Mouse (Mus musculus) midbrain, embryonic 14.5 days (tissue): ENCODE measurements at regions not wholly inside any gene's neighbourhood (a gene's known extent, or its start where the extent isn't known, plus 50 kb on each side); places are given as distances from the start of the nearest gene placed in this dataset.

Experiments
- ATAC-seq: fragments of 200-750 bp; cut with Nextera tagmentation; 2 replicates; pipeline ENCODE4 v1.8.0; 2017; ENCODE audit warnings: moderate number of reproducible peaks, moderate library complexity; ENCODE audit not compliant: low FRiP score, low TSS enrichment
- DNase-seq: peaks from one replicate; pipeline ENCODE4 v3.0.0-alpha.2; 2015
- H3K27ac ChIP-seq: fragments of 300-500 bp; sonication (generic); replicated peaks from 2 replicates; pipeline ENCODE4 v1.5.1; 2014; ENCODE audit warnings: mild to moderate bottlenecking, low read depth, low read length, moderate library complexity
- H3K27me3 ChIP-seq: fragments of 300-500 bp; sonication (generic); 2 replicates; pipeline ENCODE4 v1.6.1; 2014; ENCODE audit warnings: low read length, control low read depth, mixed read lengths; ENCODE audit not compliant: control insufficient read depth, insufficient read depth
- H3K36me3 ChIP-seq: fragments of 300-500 bp; sonication (generic); 2 replicates; pipeline ENCODE4 v1.6.1; 2014; ENCODE audit warnings: low read length, control low read depth; ENCODE audit not compliant: control insufficient read depth, insufficient read depth
- H3K4me1 ChIP-seq: fragments of 300-500 bp; sonication (generic); 2 replicates; pipeline ENCODE4 v1.6.1; 2014; ENCODE audit warnings: mild to moderate bottlenecking, antibody characterized with exemption, low read length, control low read depth; ENCODE audit not compliant: control insufficient read depth, insufficient read depth
- H3K4me2 ChIP-seq: fragments of 300-500 bp; sonication (generic); 2 replicates; pipeline ENCODE4 v1.6.1; 2014; ENCODE audit warnings: mild to moderate bottlenecking, low read length, moderate library complexity
- H3K4me3 ChIP-seq: fragments of 300-500 bp; sonication (generic); replicated peaks from 2 replicates; pipeline ENCODE4 v1.5.1; 2014; ENCODE audit warnings: low read depth, low read length
- H3K9ac ChIP-seq: fragments of 300-500 bp; sonication (generic); replicated peaks from 2 replicates; pipeline ENCODE4 v1.6.1; 2014; ENCODE audit warnings: mild to moderate bottlenecking, low read length, moderate library complexity
- H3K9me3 ChIP-seq: fragments of 300-500 bp; sonication (generic); 2 replicates; pipeline ENCODE4 v1.6.1; 2016; ENCODE audit warnings: low read length, control low read depth, mixed read lengths; ENCODE audit not compliant: control insufficient read depth
- WGBS: fragments of 180-500 bp; shearing (Covaris S2); extraction: QIAGEN DNeasy Blood & Tissue Kit; methylation state at CpG from one replicate; pipeline ENCODE4 v1.1.7; 2014; 5-methylcytosine and 5-hydroxymethylcytosine counted together

DNA sequence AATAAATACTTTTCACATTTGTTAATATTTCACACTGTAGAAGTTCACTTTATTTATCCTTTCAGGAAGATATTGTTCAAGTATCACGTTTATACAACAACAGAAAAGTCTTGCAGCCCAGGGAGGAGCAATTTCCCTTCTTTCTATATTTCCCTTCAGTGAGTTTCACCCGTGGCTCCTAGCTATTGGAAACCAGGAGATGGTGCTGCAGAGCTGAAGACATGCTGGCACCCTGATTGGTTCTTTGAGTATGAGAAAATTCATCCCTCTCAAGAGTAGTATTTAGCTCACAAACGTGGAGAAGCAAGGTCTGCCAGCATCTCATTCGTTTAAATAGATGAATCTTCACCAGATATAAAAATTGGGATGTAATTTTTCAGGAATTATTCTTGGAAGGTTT is 85.9 kb upstream of the Rxylt1 start:
- WGBS = 41% methylated on average over 4 of the region's 4 CpGs
- Histone ChIP-seq H3K4me1 (no peaks in the 10 kb centered on the region), H3K4me2 (no peak overlapping the region), H3K9me3 (no peaks in the 10 kb centered on the region), H3K9ac (no peak overlapping the region), H3K27me3 (no peaks in the 10 kb centered on the region), H3K36me3 (no peaks in the 10 kb centered on the region), H3K4me3 (no peak overlapping the region), H3K27ac (no peak overlapping the region)
- no peak for ATAC-seq
- DNase-seq = peak; percentile 53

DNA sequence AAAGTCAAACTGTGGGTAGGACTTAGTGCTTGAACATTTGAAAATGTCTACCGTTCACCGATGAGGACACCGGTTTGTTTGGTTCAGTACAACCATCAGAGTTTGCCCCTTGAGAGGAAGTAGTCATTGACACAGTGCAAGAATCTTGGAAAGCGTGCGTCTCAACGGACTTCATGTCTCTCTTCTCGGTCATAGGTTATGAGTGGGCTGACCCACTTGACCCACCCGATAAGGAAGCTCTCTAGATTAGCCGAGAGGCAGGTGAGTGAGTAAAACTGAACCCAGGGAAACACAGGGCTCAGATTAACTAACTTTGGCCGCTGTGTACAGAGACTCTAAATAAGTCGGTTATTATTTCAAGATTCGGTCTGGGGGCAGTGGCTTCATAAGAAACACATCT is 51.9 kb upstream of the Rxylt1 start:
- WGBS = 96% methylated on average over 12 of the region's 12 CpGs
- no peak overlapping the region for H3K4me3 ChIP-seq
- DNase-seq (no peak), ATAC-seq (no peak)
- no peaks in the 10 kb centered on the region for H3K9me3 ChIP-seq
- H3K27ac ChIP-seq = no peak overlapping the region
- H3K27me3 ChIP-seq = no peaks in the 10 kb centered on the region
- H3K4me2 ChIP-seq = no peak overlapping the region
- no peaks in the 10 kb centered on the region for H3K36me3 ChIP-seq
- H3K9ac ChIP-seq = no peak overlapping the region
- H3K4me1 ChIP-seq = no peaks in the 10 kb centered on the region

DNA sequence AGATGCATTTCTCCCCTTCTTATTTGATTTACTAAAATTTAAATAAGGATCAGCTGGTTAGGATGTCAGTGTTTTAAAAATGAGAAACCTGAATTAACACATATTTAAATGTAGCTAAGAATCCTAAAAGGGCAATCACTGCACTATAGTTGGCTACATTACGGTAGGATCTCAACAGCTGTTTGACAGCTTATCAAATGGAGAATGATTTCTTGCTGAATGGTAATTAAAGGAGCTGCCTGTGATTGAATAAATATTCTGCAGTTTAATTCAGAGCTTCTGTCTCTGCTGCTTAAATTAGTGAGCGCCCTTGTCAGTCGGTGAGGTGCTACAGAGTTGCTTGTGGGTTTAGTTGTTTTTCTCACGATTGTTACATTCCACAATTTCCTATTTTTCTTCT is 51.4 kb upstream of the Rxylt1 start:
- ATAC-seq = no peak

More for the DNA sequence above, 51.4 kb upstream of the Rxylt1 start:
- Histone ChIP-seq H3K4me3 (no peak overlapping the region), H3K36me3 (no peaks in the 10 kb centered on the region), H3K9ac (no peak overlapping the region), H3K4me1 (no peaks in the 10 kb centered on the region), H3K9me3 (no peaks in the 10 kb centered on the region), H3K4me2 (no peak overlapping the region), H3K27ac (no peak overlapping the region), H3K27me3 (no peaks in the 10 kb centered on the region)
- WGBS = 84% methylated on average over 4 of the region's 4 CpGs
- no peak for DNase-seq
